Mouse (Mus musculus) CD8-positive naive resting alpha-beta T cell, adult 2 months (primary cell): ENCODE results near the gene Bcar3.

ENCODE experiments used
- DNase-seq, 2 experiments: peaks; one replicate each; pipeline ENCODE4 v3.0.0; 2022; ENCODE audit warnings: low read depth in 2 of 2, low spot score in 2 of 2

Gene Bcar3

GRCm38 (mm10) chr3:122453875-122454274, 159.9 kb downstream of the Bcar3 start:
- no peak for DNase-seq

- DNase-seq: no peak
These were observed 162.2 kb downstream of the Bcar3 start for GRCm38 (mm10) chr3:122456156-122456555.

- no peak for DNase-seq
These were observed 162.9 kb downstream of the Bcar3 start for GRCm38 (mm10) chr3:122456807-122457206.

GRCm38 (mm10) chr3:122457723-122458122, 163.8 kb downstream of the Bcar3 start:
- no peak for DNase-seq

- no peak for DNase-seq
These were observed 164.8 kb downstream of the Bcar3 start for GRCm38 (mm10) chr3:122458743-122459142.

- no peak for DNase-seq
These were observed 167.0 kb downstream of the Bcar3 start for GRCm38 (mm10) chr3:122460848-122461511.

- no peak for DNase-seq
These were observed 167.6 kb downstream of the Bcar3 start for GRCm38 (mm10) chr3:122461512-122461881.

- DNase-seq: no peak
These were observed 168.3 kb downstream of the Bcar3 start for GRCm38 (mm10) chr3:122461932-122462871.

GRCm38 (mm10) chr3:122463166-122463565, 169.2 kb downstream of the Bcar3 start:
- no peak for DNase-seq

- peak; percentile 3 to 8 for DNase-seq
These were observed 172.3 kb downstream of the Bcar3 start for GRCm38 (mm10) chr3:122466100-122466730.

- DNase-seq: peak in 1 of 2 experiments; percentile 3
These were observed 174.0 kb downstream of the Bcar3 start for GRCm38 (mm10) chr3:122467977-122468376.

GRCm38 (mm10) chr3:122470326-122471016, 176.5 kb downstream of the Bcar3 start:
- DNase-seq: no peak

- no peak for DNase-seq
These were observed 177.2 kb downstream of the Bcar3 start for GRCm38 (mm10) chr3:122471017-122471721.

GRCm38 (mm10) chr3:122472412-122472811, 178.5 kb downstream of the Bcar3 start:
- no peak for DNase-seq

- DNase-seq: no peak
These were observed 179.6 kb downstream of the Bcar3 start for GRCm38 (mm10) chr3:122473523-122474034.

- peak; percentile 36 to 45 for DNase-seq
These were observed 180.1 kb downstream of the Bcar3 start for GRCm38 (mm10) chr3:122474067-122474466.

GRCm38 (mm10) chr3:122474796-122475195, 180.9 kb downstream of the Bcar3 start:
- DNase-seq: no peak

GRCm38 (mm10) chr3:122475735-122476134, 181.8 kb downstream of the Bcar3 start:
- DNase-seq: no peak

- no peak for DNase-seq
These were observed 182.7 kb downstream of the Bcar3 start for GRCm38 (mm10) chr3:122476656-122477055.

GRCm38 (mm10) chr3:122477541-122477940, 183.6 kb downstream of the Bcar3 start:
- DNase-seq: no peak
